Mouse (Mus musculus): Measurements from ENCODE around the gene Cfc1. TPM values are rescaled to one million over a fixed set of nuclear protein-coding genes. Genes with fewer than 3 reads are reported as not detected.
"Not testable (repeated sequence)": the region's sequence is repeated elsewhere in the genome, so short reads cannot be mapped to it uniquely, and the experiment has no call there.

Gene Cfc1
- not detected in 2 replicates for total RNA-seq (2014; rRNA removed)
- polyA plus RNA-seq (2012; rRNA removed), result not detected in 2 replicates

GRCm38 (mm10) chr1:34535043-34535698 is at the start of gene Cfc1:
Gene Cfc1 (plus strand): TSS chr1:34535648.
- not testable (repeated sequence) for H3K4me3 ChIP-seq (ENCODE audit: insufficient read depth, low read depth, low read length); DNase-seq (ENCODE audit: extremely low read depth, low read depth, low spot score); H3K27ac ChIP-seq (replicated peaks; ENCODE audit: insufficient read depth, low read depth, low read length); H3K79me2 ChIP-seq (ENCODE audit: control insufficient read depth, insufficient read depth, low read length); H3K36me3 ChIP-seq (ENCODE audit: control insufficient read depth, insufficient read depth, low read length); H3K9ac ChIP-seq (ENCODE audit: low read depth, low read length); H3K27me3 ChIP-seq (ENCODE audit: control insufficient read depth, insufficient read depth, low read length); H3K4me1 ChIP-seq (ENCODE audit: control insufficient read depth, insufficient read depth, low read length)
- 15% methylated on average over 7 of the region's 7 CpGs for WGBS

DNA sequence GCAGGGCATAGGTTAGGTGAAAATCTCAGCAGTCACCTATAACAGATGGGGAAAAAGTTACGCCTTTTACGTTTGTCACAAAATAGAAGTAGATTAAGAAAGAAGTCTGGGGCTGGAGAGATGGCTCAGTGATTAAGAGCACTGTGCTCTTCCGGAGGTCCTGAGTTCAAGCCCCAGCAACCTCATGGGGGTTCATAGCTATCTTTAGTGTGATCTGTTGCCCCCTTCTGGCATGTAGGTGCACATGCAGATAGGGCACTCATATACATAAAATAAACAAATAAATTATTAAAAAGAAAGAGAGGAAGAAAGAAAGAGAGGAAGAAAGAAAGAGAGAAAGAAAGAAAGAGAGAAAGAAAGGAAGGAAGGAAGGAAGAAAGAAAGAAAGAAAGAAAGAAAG is 48.1 kb upstream of the Cfc1 start:
- Histone ChIP-seq H3K4me3 (ENCODE audit: insufficient read depth, low read depth, low read length) (no peak overlapping the region), H3K79me2 (ENCODE audit: control insufficient read depth, insufficient read depth, low read length) (no peaks in the 10 kb centered on the region), H3K36me3 (ENCODE audit: control insufficient read depth, insufficient read depth, low read length) (no peaks in the 10 kb centered on the region), H3K4me1 (ENCODE audit: control insufficient read depth, insufficient read depth, low read length) (no peaks in the 10 kb centered on the region), H3K27me3 (ENCODE audit: control insufficient read depth, insufficient read depth, low read length) (no peaks in the 10 kb centered on the region), H3K27ac (replicated peaks; ENCODE audit: insufficient read depth, low read depth, low read length) (no peak overlapping the region), H3K9ac (ENCODE audit: low read depth, low read length) (no peak overlapping the region)
- 91% methylated on average over 3 of the region's 3 CpGs for WGBS
- TF ChIP-seq CTCF (IDR thresholded peaks at IDR 0.05; ENCODE audit: low read depth, low read length), result no peak
- no peak for TF ChIP-seq POLR2A (IDR thresholded peaks at IDR 0.05; ENCODE audit: extremely low read depth, insufficient read depth, low read length)
- no peak for DNase-seq (ENCODE audit: extremely low read depth, low read depth, low spot score)

DNA sequence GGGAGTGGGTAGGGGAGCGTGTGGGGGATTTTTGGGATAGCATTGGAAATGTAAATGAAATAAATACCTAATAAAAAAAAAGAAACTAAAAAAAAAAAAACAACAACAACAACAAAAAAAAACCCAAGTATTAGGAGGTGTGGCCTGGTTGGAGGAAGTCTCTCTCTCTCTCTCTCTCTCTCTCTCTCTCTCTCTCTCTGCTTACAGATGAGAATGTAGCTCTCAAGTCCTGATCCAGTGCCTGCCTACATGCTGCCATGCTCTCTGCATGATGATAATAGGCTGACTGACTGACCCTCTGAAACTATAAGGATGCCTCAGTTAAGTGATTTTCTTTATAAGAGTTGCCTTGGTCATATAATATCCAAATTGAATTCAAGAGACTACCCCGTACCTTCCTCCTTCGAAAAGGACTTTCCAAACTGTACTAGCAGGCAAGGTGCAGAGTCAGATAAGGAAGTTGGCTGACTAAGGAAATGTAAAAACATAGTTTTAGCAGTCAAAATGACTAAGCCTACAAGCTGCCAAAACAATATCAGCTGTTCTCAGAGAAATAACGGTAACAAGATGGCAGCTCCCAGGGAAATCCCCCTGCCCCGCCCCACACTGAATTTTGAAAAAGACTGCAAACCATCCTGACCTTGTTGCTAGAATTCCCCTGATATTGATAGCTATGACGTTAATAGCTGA is 45.5 kb upstream of the Cfc1 start:
- no peaks in the 10 kb centered on the region for H3K4me1 ChIP-seq (ENCODE audit: control insufficient read depth, insufficient read depth, low read length)
- no peak overlapping the region for H3K4me3 ChIP-seq (ENCODE audit: insufficient read depth, low read depth, low read length)
- TF ChIP-seq CTCF (IDR thresholded peaks at IDR 0.05; ENCODE audit: low read depth, low read length) (no peak), POLR2A (IDR thresholded peaks at IDR 0.05; ENCODE audit: extremely low read depth, insufficient read depth, low read length) (no peak)
- H3K27ac ChIP-seq (replicated peaks; ENCODE audit: insufficient read depth, low read depth, low read length), result no peak overlapping the region
- no peaks in the 10 kb centered on the region for H3K27me3 ChIP-seq (ENCODE audit: control insufficient read depth, insufficient read depth, low read length)
- no peaks in the 10 kb centered on the region for H3K36me3 ChIP-seq (ENCODE audit: control insufficient read depth, insufficient read depth, low read length)
- H3K9ac ChIP-seq (ENCODE audit: low read depth, low read length), result no peak overlapping the region
- H3K79me2 ChIP-seq (ENCODE audit: control insufficient read depth, insufficient read depth, low read length), result no peaks in the 10 kb centered on the region
- WGBS, result 81% methylated on average over 6 of the region's 6 CpGs
- no peak for DNase-seq (ENCODE audit: extremely low read depth, low read depth, low spot score)

DNA sequence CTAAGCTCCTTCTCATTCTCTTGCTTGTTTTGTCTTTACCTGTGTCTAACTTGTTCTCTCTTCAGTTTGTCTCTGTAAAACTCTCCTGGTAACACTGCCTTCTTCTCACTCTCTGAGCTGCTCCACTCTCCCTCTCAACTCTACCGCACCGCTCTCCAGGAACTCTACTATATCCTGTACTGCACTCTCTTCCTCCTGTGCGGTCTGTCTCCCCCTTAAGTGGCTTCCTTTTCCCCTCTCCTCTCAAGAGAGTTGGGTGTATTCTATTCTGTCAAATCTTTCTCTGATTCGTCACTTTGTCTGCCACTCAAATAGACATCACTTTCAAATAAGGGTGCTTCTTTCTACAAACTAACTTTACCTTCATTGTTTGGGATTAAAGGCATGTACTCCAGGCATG is 44.0 kb upstream of the Cfc1 start:
- Histone ChIP-seq H3K4me3 (ENCODE audit: insufficient read depth, low read depth, low read length) (no peak overlapping the region), H3K27me3 (ENCODE audit: control insufficient read depth, insufficient read depth, low read length) (no peaks in the 10 kb centered on the region), H3K36me3 (ENCODE audit: control insufficient read depth, insufficient read depth, low read length) (no peaks in the 10 kb centered on the region), H3K27ac (replicated peaks; ENCODE audit: insufficient read depth, low read depth, low read length) (no peak overlapping the region), H3K4me1 (ENCODE audit: control insufficient read depth, insufficient read depth, low read length) (no peaks in the 10 kb centered on the region), H3K9ac (ENCODE audit: low read depth, low read length) (no peak overlapping the region), H3K79me2 (ENCODE audit: control insufficient read depth, insufficient read depth, low read length) (no peaks in the 10 kb centered on the region)
- WGBS, result 86% methylated on average over 4 of the region's 4 CpGs
- no peak for TF ChIP-seq POLR2A (IDR thresholded peaks at IDR 0.05; ENCODE audit: extremely low read depth, insufficient read depth, low read length)
- TF ChIP-seq CTCF (IDR thresholded peaks at IDR 0.05; ENCODE audit: low read depth, low read length), result no peak
- no peak for DNase-seq (ENCODE audit: extremely low read depth, low read depth, low spot score)

- WGBS, result 64% methylated on average over 3 of the region's 3 CpGs
These were observed 32.5 kb upstream of the Cfc1 start for GRCm38 (mm10) chr1:34502991-34503390.

GRCm38 (mm10) chr1:34505307-34505706 is 30.1 kb upstream of the Cfc1 start:
- DNase-seq (ENCODE audit: extremely low read depth, low read depth, low spot score), result no peak
- Histone ChIP-seq H3K79me2 (ENCODE audit: control insufficient read depth, insufficient read depth, low read length) (no peaks in the 10 kb centered on the region), H3K4me1 (ENCODE audit: control insufficient read depth, insufficient read depth, low read length) (no peaks in the 10 kb centered on the region), H3K27ac (replicated peaks; ENCODE audit: insufficient read depth, low read depth, low read length) (no peak overlapping the region), H3K27me3 (ENCODE audit: control insufficient read depth, insufficient read depth, low read length) (no peaks in the 10 kb centered on the region), H3K36me3 (ENCODE audit: control insufficient read depth, insufficient read depth, low read length) (no peaks in the 10 kb centered on the region), H3K9ac (ENCODE audit: low read depth, low read length) (no peak overlapping the region), H3K4me3 (ENCODE audit: insufficient read depth, low read depth, low read length) (no peak overlapping the region)
- no peak for TF ChIP-seq CTCF (IDR thresholded peaks at IDR 0.05; ENCODE audit: low read depth, low read length)
- TF ChIP-seq POLR2A (IDR thresholded peaks at IDR 0.05; ENCODE audit: extremely low read depth, insufficient read depth, low read length), result no peak
- 56% methylated on average over 7 of the region's 7 CpGs for whole genome bisulfite sequencing

More at GRCm38 (mm10) chr1:34502991-34503390, 32.5 kb upstream of the Cfc1 start:
- H3K36me3 ChIP-seq (ENCODE audit: control insufficient read depth, insufficient read depth, low read length), result no peaks in the 10 kb centered on the region
- no peak overlapping the region for H3K4me3 ChIP-seq (ENCODE audit: insufficient read depth, low read depth, low read length)
- no peaks in the 10 kb centered on the region for H3K27me3 ChIP-seq (ENCODE audit: control insufficient read depth, insufficient read depth, low read length)
- DNase-seq (ENCODE audit: extremely low read depth, low read depth, low spot score), result no peak
- no peaks in the 10 kb centered on the region for H3K4me1 ChIP-seq (ENCODE audit: control insufficient read depth, insufficient read depth, low read length)
- no peak for TF ChIP-seq POLR2A (IDR thresholded peaks at IDR 0.05; ENCODE audit: extremely low read depth, insufficient read depth, low read length)
- no peak for TF ChIP-seq CTCF (IDR thresholded peaks at IDR 0.05; ENCODE audit: low read depth, low read length)
- no peaks in the 10 kb centered on the region for H3K79me2 ChIP-seq (ENCODE audit: control insufficient read depth, insufficient read depth, low read length)
- no peak overlapping the region for H3K9ac ChIP-seq (ENCODE audit: low read depth, low read length)
- no peak overlapping the region for H3K27ac ChIP-seq (replicated peaks; ENCODE audit: insufficient read depth, low read depth, low read length)
